Mouse (Mus musculus) limb, embryonic 10.5 days (tissue): ENCODE measurements around the gene Map3k9. TPM values are rescaled to one million over a fixed set of nuclear protein-coding genes. Genes with fewer than 3 reads are reported as not detected.
A peak's percentile ranks its signal among the peaks of the same experiment; 100 is the strongest.

Experiments used
- DNase-seq: peaks from one replicate; pipeline ENCODE4 v3.0.0-alpha.2; 2017; ENCODE audit warnings: low spot score
- H3K27ac ChIP-seq: fragments of 300-500 bp; sonication (generic); 2 replicates; pipeline ENCODE4 v1.5.1; 2016; ENCODE audit warnings: mild to moderate bottlenecking
- H3K27me3 ChIP-seq: fragments of 300-500 bp; sonication (generic); 2 replicates; pipeline ENCODE4 v1.6.1; 2016; ENCODE audit warnings: low read depth, mild to moderate bottlenecking; ENCODE audit not compliant: poor library complexity, severe bottlenecking
- H3K36me3 ChIP-seq: fragments of 300-500 bp; sonication (generic); 2 replicates; pipeline ENCODE4 v1.6.1; 2016; ENCODE audit warnings: mild to moderate bottlenecking, moderate library complexity
- H3K4me1 ChIP-seq: fragments of 300-500 bp; sonication (generic); 2 replicates; pipeline ENCODE4 v1.6.1; 2016
- H3K4me3 ChIP-seq: fragments of 300-500 bp; sonication (generic); 2 replicates; pipeline ENCODE4 v1.5.1; 2016; ENCODE audit warnings: mild to moderate bottlenecking, moderate library complexity
- H3K9me3 ChIP-seq: fragments of 300-500 bp; sonication (generic); replicated peaks from 2 replicates; pipeline ENCODE4 v1.6.1; 2016; ENCODE audit warnings: mild to moderate bottlenecking
- WGBS: fragments of 180-500 bp; shearing (Covaris S2); methylation state at CpG from one replicate; pipeline ENCODE4 v1.1.7; 2016; 5-methylcytosine and 5-hydroxymethylcytosine counted together
- polyA plus RNA-seq: library from polyadenylated mRNA; unstranded; fragments of >200 nt; fragmentation: Nextera tagmentation; extraction: Ambion mirVana; gene quantifications from 2 replicates; pipeline ENCODE4 v1.2.1, GENCODE M21; 2016

Map3k9 gene
- polyA plus RNA-seq, 1 experiment from 2014 or later: 0.66 TPM

DNA sequence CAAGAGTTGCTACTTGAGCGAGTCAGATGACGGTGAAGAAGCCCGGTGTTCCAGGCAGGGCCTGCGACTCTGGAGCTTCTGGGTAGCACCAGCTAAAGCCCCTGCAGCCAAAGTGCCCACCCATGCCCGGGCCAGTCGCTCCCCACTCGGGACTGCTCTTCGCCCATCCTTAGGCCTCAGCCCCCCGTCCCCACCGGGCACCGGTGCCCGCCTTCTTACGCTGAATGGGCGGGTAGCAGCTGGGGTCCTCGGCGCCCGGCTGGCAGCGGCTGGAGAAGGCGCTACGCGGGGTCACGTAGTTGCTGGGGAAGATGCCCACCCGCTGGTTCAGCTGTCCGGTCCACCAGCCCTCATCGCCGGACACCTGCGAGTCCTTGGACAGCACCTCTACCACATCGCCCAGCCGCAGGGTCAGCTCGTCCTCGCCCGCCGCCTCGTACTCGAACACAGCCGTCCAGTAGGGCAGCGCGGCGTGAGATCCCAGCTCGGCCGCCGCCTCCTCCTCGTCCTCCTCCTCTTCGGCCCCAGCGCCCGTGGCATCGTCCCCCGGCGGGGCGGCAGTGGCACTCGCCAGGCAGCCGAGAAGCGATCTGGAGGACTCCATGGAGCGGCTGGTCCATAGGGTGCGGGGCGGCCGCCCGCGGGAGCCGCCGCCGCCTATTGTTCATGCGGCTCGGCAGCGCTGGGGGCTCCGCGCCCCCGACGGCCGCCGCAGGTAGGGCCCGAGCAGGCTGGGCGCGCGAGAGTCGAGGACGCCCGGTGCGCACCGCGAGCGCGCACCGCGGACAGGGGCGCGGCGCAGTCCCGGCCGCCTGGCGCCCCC lies 493 bp downstream of the Map3k9 start:
- Histone ChIP-seq H3K36me3 (no peaks in the 10 kb centered on the region), H3K27ac (peak overlapping the region; percentile 81; the same call in 1 of the 2 replicates), H3K4me3 (peak overlapping the region; percentile 69), H3K4me1 (peaks cover 18% of the 10 kb centered on the region), H3K9me3 (no peaks in the 10 kb centered on the region), H3K27me3 (peaks cover 61% of the 10 kb centered on the region)
- DNase-seq: peak; percentile 62
- WGBS: under 1% methylated on average over 89 of the region's 91 CpGs

DNA sequence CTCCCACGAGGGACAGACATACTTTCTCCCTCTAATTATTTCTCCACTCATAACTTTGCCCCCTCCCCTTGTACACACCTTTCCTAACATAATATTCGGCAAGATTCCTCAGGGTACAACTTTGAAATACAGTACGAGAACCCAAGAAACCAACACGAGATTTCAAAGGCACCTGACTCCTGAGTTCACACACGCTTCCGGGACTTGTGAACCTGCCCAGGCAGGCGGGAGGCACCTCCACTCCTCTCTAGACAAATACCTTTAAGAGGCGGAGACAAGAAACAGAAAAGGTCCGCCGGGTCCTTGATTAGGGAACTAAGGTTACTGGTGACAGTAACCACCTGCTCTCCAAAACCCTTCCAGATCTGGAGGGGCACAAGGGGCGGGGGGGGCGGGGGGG lies 1.1 kb downstream of the Map3k9 start:
- no peak for DNase-seq
- Histone ChIP-seq H3K27ac (no peak overlapping the region), H3K4me3 (peak overlapping the region; percentile 69), H3K9me3 (no peaks in the 10 kb centered on the region), H3K36me3 (no peaks in the 10 kb centered on the region), H3K4me1 (peaks cover 18% of the 10 kb centered on the region), H3K27me3 (peaks cover 61% of the 10 kb centered on the region)
- WGBS: 9% methylated on average over 12 of the region's 12 CpGs

DNA sequence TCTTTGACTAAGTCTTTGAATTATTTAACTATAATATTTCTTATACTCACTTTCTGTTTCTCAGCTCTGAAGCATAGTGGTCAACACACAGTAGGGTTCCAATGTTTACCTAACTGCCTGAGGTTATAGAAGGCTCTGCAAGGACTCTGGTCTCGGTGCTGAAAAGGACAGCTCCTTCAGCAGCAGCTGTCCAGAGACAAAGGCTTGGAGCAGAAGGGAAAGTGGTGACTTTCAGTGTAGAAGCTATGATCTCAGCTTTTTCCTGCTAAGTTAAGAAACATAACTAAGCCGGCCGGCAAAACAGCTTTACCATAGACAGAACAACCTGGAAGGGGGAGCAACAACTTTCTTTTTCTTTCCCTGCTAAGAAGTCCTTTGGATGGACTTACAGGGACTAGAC lies 4.8 kb downstream of the Map3k9 start:
- H3K27me3 ChIP-seq: peaks cover 33% of the 10 kb centered on the region
- no peaks in the 10 kb centered on the region for H3K9me3 ChIP-seq
- peak; percentile 60 for DNase-seq
- H3K27ac ChIP-seq: no peak overlapping the region
- H3K4me1 ChIP-seq: peaks cover 12% of the 10 kb centered on the region
- no peaks in the 10 kb centered on the region for H3K36me3 ChIP-seq
- WGBS: 62% methylated on average over 3 of the region's 3 CpGs
- H3K4me3 ChIP-seq: no peak overlapping the region

DNA sequence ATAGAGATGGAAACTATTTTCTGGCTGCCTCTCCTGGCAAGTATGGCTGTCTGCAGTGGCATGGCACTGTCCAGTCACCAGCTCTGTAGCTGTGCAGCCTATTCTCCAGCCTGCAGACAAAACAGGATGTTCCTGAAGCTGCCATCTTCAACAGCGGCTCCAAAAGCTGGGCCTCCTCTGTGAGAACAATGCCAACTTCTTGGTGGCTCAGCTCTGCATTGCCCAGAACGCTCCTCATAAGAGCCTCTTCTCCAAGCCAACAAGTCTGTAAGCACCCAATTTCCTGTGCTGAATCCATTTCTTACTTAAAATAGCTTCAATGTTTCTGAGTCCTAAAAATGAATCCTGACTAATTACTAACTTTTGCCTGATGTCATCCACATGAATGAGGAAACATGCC lies 5.3 kb downstream of the Map3k9 start:
- WGBS: 89% methylated on average over 2 of the region's 2 CpGs
- Histone ChIP-seq H3K4me3 (no peak overlapping the region), H3K36me3 (no peaks in the 10 kb centered on the region), H3K27me3 (peaks cover 28% of the 10 kb centered on the region), H3K4me1 (peaks cover 7% of the 10 kb centered on the region), H3K9me3 (no peaks in the 10 kb centered on the region), H3K27ac (no peak overlapping the region)
- no peak for DNase-seq

DNA sequence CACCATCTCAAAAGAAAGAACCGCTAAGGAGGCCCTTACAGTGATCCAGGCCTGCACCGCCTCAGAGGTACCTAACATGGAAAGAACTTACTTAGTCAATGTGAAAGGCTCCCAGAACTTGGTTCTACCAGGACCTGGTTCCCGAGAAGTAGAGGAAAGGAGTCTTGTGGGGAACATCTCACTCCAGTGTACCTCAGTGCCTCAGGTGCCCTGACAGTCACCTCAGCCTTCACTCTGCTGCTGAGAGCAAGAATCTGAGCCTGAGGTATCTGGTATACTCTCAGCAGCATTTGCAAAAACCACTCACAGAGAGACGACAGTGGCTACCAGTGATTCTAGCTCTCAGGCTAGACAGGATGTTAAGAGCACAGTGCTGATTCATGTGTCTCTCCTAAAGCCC lies 6.8 kb downstream of the Map3k9 start:
- no peaks in the 10 kb centered on the region for H3K4me1 ChIP-seq
- peaks cover 14% of the 10 kb centered on the region for H3K27me3 ChIP-seq
- no peaks in the 10 kb centered on the region for H3K36me3 ChIP-seq
- H3K27ac ChIP-seq: no peak overlapping the region
- no peak overlapping the region for H3K4me3 ChIP-seq
- WGBS: 91% methylated on average over 4 of the region's 4 CpGs
- H3K9me3 ChIP-seq: no peaks in the 10 kb centered on the region
- DNase-seq: no peak

DNA sequence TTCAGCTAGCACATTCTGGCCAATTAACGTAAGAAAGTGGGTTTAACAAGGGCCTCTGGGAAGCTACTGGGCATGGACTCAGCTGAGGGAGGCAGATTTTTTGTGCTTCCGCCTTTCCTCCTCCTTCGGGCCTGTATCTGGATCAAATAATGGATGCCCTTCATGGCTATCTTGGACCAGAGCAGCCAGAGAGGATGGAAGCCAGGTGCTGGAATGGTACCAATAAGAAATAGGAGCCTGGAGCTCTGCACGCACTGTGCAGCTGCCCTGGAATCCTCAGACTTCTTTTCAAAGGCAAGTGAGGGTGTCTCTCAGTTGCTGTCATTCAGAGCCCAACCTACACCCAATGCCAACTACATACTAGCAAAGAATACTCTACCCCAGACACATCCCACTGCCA lies 11.5 kb downstream of the Map3k9 start:
- Histone ChIP-seq H3K4me1 (no peaks in the 10 kb centered on the region), H3K9me3 (no peaks in the 10 kb centered on the region), H3K4me3 (no peak overlapping the region), H3K36me3 (no peaks in the 10 kb centered on the region), H3K27me3 (no peaks in the 10 kb centered on the region), H3K27ac (no peak overlapping the region)
- WGBS: 93% methylated on average over 4 of the region's 4 CpGs
- no peak for DNase-seq

DNA sequence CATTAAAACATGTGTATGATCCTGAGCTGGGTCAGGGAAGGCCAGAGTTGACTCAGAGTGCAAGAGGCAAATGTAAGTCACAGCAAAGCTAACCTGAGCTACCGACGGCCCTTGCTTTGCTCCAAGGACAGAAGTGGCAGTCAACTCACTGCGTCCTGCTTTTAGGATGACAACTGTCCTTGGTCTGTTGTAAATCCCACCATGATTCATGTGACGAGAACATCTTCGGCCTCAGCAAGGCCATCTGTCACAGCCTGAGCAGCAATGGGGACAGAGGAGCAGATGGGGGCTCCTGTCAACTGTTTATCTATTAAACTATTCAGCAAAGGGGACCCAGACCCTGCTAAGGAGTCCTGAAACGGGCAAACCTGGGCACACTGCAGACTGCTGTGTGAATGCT lies 15.6 kb downstream of the Map3k9 start:
- Histone ChIP-seq H3K27ac (no peak overlapping the region), H3K4me1 (no peaks in the 10 kb centered on the region), H3K4me3 (no peak overlapping the region), H3K27me3 (no peaks in the 10 kb centered on the region), H3K9me3 (no peaks in the 10 kb centered on the region), H3K36me3 (no peaks in the 10 kb centered on the region)
- 92% methylated on average over 6 of the region's 6 CpGs for WGBS
- no peak for DNase-seq

DNA sequence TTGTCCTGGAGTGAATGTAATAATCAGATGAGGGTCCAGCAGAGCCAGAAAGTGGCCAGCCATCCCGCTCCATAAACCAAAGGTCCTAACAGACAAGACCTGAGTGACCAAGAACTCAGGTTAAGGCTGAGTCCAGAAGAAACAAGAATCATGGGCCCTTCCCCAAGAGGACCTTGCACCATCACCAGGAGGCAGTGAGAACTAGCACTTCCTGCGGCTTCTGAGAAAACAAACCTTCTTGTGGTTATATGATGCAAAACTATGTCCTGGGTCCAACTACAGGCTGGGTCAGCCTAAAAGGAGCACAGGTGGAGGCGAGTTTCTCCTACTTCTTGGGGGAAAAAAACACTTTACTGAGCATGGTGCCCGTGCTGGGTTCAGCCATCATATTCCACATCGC lies 16.6 kb downstream of the Map3k9 start:
- H3K4me1 ChIP-seq: no peaks in the 10 kb centered on the region
- no peaks in the 10 kb centered on the region for H3K9me3 ChIP-seq
- DNase-seq: no peak
- H3K4me3 ChIP-seq: no peak overlapping the region
- H3K36me3 ChIP-seq: no peaks in the 10 kb centered on the region
- 92% methylated on average over 5 of the region's 5 CpGs for WGBS
- no peak overlapping the region for H3K27ac ChIP-seq
- no peaks in the 10 kb centered on the region for H3K27me3 ChIP-seq

DNA sequence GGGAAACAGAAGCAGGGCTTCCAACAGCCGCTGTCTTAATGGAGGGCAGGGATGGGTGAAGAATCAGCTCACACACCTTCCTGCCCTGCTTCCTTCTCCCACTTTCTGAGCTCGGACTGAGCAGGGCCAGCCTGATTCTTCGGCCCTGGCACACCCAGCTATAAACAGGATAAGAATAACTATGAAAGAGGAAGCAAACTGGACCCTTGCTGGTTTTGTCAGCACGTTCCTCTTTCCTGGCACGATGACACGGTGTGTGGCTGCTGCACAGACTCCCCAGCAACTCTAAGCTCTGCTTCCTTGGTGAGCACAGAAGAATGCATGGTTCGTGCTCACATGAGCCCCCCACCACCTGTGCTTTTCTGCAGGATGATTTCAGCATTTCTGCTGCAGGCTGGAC lies 26.3 kb downstream of the Map3k9 start:
- WGBS: 83% methylated on average over 7 of the region's 7 CpGs
- DNase-seq: no peak

DNA sequence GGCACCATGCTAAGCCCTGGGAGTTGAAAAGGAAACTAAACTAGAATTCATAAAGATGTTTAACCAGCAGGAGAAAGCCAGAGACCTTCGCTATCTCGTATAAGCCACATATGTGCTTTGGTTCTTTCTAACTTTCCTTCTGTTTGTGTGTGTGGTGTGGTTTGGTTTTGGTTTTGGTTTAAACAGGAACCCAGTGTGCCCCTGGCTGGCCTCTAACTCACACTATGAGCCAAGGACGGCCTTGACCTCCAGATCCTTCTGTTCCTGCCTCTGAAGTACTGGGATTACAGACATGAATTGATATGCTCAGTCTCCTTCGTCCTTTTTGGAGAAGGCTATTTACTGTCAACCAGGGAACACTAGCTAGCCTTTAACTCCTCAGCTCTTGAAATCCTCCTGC lies 29.9 kb downstream of the Map3k9 start:
- no peak overlapping the region for H3K4me3 ChIP-seq
- WGBS: 82% methylated on average over 4 of the region's 4 CpGs
- no peaks in the 10 kb centered on the region for H3K36me3 ChIP-seq
- no peak for DNase-seq
- peaks cover 2% of the 10 kb centered on the region; the same call in 1 of the 2 replicates for H3K4me1 ChIP-seq
- H3K9me3 ChIP-seq: no peaks in the 10 kb centered on the region
- H3K27ac ChIP-seq: no peak overlapping the region
- H3K27me3 ChIP-seq: no peaks in the 10 kb centered on the region

More for the DNA sequence above, 26.3 kb downstream of the Map3k9 start:
- Histone ChIP-seq H3K36me3 (no peaks in the 10 kb centered on the region), H3K27me3 (no peaks in the 10 kb centered on the region), H3K4me3 (no peak overlapping the region), H3K9me3 (no peaks in the 10 kb centered on the region), H3K4me1 (no peaks in the 10 kb centered on the region), H3K27ac (no peak overlapping the region)

DNA sequence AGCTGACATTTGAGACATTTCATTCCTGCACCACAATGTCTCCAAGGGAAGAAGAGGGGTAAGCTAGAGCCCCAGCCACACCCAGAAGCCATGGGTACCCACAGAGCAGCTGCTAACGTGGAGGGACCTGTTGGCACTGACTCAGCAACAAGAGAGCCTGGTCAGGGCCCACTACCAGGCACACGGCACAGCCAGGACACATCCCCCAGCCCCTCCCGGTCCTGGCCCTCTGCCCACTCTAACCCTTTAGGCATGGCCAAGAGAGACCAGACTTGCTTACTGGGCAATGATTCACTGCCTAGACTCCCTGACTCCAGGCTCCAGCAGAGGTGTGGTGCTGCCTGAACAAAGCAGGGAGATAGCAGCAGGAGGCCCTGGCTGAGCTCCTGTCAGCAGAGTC lies 32.1 kb downstream of the Map3k9 start:
- DNase-seq: no peak
- Histone ChIP-seq H3K4me3 (no peak overlapping the region), H3K27me3 (no peaks in the 10 kb centered on the region), H3K4me1 (peaks cover 6% of the 10 kb centered on the region; the same call in 1 of the 2 replicates), H3K27ac (no peak overlapping the region), H3K36me3 (no peaks in the 10 kb centered on the region), H3K9me3 (no peaks in the 10 kb centered on the region)
- 80% methylated on average over 3 of the region's 3 CpGs for WGBS

DNA sequence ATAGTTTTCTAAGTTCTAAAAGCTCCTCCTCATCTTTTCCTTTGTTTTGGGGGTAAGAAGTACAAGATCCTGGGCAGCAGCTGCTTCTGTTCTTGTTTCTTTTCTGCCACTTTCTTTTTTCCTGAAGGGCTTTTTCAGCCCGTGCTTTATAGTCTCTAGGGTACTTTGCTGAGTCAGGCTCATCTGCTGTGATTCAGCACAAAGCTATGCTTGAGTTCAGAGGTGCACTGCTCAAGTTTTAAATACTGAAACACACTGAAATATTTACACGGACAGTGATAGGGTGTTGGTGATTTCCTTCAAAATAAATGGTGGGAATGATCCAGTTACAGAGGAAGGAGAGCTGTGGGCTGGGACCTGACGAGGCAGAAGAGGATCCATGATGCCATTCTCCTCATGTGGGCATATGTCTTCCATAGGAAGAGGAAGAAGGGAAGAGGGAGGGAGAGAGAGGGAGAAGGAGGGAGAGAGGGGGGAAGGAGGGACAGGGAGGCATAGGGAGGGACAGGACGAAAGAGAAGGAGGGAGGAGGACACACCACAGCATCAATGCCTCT lies 32.9 kb downstream of the Map3k9 start:
- Histone ChIP-seq H3K27ac (no peak overlapping the region), H3K4me1 (peaks cover 6% of the 10 kb centered on the region; the same call in 1 of the 2 replicates), H3K36me3 (no peaks in the 10 kb centered on the region), H3K4me3 (no peak overlapping the region), H3K9me3 (no peaks in the 10 kb centered on the region), H3K27me3 (no peaks in the 10 kb centered on the region)
- no peak for DNase-seq
- 61% methylated on average over 4 of the region's 4 CpGs for WGBS

DNA sequence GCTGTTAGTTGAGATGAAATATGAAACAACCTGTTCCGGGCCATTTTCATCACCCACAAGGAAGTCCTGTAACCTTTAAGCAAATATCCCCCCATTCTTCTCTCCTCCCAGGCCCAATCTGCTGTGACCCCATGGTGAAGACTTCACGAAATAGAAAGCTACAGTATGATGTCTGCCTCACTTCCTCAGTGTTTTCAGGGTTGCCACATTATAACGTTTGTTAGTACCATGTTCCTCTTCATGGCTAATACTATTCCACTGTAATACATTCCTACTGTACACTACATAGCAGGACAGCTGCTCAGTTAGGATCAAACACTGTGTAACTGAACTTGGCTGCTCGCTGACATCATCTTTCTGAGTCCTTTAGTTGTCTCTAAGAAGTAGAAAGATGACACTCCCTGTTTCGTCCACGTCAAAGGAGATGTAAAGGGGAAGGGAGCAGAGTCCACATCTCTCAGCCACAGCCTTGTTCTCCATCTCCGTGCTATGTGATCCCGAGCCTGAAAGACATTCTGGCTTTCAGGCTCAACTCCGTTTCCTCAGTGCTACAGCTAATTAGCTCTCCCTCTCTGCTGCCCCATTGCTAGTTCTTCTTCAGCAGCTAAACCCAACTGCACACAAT lies 34.5 kb downstream of the Map3k9 start:
- Histone ChIP-seq H3K27me3 (no peaks in the 10 kb centered on the region), H3K27ac (no peak overlapping the region), H3K4me3 (no peak overlapping the region), H3K9me3 (no peaks in the 10 kb centered on the region), H3K4me1 (peaks cover 6% of the 10 kb centered on the region; the same call in 1 of the 2 replicates), H3K36me3 (no peaks in the 10 kb centered on the region)
- WGBS: 81% methylated on average over 9 of the region's 9 CpGs
- no peak for DNase-seq
